Mouse (Mus musculus): ENCODE data around the gene Cd320.
"Not testable (repeated sequence)": the region's sequence is repeated elsewhere in the genome, so short reads cannot be mapped to it uniquely, and the experiment has no call there.

Cd320 gene

DNA sequence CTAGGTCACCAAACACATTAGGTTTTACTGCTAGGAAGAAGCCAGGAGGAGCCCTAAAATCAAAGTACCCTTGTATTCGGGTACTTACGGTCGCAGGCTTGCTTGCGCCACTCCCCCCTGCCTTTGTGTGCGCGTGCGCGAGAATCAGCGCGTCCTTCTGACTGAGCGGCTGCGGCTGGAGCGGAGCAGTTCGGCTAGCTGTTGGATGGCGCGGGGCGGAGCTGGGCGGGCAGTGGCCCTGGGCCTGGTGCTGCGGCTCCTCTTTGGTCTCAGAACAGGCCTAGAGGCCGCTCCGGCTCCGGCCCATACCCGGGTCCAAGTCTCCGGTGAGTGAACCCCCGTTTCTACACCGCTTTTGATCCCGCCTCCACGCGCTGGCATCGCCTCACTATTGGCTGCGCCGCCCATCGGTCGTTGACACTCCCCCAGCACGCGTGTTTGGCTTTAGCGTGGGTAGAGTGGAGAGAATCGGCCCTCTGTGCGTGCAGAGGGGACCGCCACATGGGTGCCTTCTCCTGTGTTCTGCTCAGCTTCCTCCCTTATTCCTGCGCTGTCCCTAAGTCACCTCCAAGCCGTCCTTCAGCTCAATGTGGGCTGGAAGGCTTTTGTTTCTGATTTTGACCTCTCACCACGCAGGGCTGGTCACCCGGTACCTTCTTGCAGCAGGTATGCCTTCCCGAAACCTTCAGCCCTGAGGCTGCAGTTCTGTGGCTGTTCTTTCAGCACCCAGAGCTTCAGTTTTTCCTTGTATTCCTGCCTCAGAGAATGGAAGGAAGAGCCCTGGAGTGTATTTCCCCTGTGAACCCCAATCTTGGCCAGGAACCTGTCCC is at the start of gene Cd320:
Gene Cd320 (plus strand): TSS at position 126 of the 830 bp plus-strand sequence.
- peak; percentile 95 for DNase-seq

DNA sequence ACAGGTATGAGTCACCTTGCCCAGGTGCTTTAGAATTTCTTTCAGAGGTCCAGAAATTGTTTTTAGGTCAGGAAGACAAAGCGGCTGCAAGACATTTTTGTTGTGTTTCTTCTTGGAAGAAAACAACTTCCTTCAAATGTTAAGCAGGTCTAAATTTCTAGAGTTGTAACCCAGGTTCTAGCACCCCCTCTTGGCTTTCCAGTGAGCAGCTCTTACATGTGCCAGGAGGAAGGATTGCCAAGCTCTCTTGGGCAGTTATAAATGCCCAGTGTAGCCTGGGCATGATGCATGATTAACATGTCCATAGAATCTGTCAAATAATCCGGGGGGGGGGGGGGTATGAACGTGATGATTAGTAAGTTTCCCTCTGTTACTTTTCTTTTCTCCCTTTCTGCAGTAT is 44.6 kb upstream of the Cd320 start:
- DNase-seq: peak; percentile 71

DNA sequence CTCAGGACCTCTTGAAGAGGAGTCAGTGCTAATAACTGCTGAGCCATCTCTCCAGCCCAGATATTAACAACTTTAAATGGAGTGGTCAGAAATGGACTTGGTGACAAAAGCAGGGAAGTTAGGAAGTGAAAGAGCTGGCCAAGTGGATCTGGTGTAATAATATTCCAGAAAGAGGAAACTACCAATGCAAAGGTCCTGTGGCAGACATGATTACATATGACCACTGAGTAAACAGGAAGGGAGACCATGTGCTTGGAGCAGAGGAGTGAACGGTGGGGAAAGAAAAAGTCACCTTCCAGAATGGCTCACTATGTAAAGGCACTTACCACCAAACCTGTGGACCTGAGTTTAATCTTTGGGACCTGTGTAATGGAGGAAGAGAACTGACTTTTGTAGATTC is 43.6 kb upstream of the Cd320 start:
- DNase-seq: no peak

DNA sequence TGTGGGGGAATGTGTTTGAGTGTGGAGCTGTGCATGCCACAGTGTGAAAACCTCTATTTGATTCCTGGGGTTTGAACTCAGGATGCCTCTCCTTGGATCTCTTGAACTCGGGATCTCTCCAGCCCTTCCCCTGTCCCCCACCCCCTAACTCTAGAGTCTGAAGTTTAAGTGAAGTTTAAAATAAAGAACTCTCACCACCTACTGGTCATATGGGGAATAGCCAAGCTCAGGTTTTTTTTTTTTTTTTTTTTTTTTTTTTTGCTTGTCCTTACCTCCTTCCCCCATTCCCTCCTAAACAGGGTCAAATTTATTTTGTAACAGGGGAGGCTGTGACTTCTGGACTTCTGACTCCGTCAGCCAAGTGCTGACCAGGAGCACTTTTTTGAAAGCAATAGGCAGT is 40.7 kb upstream of the Cd320 start:
- no peak for DNase-seq

DNA sequence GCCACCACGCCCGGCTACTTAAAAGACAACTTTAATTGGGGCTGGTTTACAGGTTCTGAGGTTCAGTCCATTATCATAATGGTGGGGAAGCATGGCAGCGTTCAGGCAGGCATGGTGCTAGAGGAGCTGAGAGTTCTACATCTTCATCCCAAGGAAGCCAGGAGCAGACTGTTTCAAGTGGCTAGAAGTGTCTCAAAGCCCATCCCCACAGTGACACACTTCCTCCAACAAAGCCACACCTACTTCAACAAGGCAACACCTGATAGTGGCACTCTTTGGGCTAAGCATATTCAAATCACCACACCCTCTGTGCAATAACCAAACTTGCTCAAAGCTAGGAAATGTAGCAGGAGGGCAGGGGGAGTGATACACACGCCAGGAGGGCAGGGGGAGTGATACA is 38.7 kb upstream of the Cd320 start:
- DNase-seq: peak; percentile 56

DNA sequence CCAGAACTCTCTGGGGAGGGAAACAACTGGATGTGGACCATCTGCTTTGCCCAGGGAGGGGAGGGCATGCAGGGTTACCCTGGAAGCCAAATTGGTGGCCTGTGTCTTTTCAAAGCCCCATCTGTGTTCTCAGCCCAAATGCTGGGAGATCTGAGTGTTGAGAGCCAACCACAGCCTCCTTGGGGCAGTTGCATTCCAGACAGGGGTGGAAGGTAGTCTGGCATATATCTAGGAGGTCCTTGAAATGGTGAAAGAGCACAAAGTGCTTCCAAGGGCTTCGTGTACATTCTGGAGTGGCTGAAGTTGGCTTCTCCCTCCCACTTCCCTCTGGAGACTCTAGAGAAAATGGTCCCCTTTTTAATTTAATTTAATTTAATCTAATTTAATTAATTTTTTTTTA is 38.1 kb upstream of the Cd320 start:
- peak; percentile 74 for DNase-seq

DNA sequence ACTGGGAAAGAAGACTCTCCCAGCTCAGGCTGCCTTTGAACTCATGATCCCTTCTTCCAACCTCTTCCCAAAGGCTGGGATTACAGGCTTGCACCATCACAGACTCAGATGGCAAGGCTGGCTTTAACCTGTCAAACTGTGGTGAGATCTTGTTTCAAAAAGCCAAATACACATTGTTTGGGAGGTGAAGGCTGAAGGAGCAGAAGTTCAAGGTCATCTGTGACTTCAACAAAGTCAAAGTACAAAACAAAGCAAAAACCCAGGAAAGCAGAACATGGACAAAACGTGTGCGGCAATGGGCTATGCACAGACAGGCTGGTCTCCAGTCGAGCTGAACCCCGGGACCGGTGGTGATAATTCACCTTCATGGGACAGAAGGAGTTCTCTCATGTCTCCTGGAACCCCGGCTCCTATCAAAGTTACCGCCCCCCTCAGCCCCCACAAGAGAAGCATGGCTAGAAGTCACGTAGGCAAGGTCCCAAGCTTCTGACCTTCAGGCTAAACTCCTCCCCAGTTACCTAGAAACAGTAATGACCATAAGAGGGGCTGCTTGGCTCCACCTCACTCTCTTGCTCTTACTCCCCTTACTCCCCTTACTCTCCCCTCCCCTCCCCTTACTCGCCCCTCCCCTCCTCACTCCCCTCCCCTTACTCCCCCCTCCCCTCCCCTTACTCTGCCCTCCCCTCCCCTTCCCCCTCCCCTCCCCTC is 35.6 kb upstream of the Cd320 start:
- no peak for DNase-seq

DNA sequence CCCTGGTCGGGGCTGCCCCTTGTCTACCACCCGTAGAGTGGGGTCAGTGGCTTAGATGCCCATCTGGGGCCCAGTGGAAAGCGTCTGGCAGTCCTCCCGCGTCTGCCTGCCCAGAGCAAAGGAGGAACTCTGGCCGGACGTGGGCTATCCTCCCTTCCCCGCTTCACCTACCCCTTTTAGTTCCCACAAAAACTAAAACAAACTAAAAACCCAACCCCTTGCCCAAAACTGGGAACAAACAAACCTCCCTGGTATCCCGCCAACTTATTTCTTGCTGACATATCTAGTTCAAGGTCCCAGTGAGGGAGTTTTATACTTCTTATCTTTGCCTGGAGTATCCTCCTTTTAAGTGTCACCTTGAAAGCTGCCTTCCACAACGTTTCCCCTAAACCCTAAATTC is 34.7 kb upstream of the Cd320 start:
- no peak for DNase-seq

DNA sequence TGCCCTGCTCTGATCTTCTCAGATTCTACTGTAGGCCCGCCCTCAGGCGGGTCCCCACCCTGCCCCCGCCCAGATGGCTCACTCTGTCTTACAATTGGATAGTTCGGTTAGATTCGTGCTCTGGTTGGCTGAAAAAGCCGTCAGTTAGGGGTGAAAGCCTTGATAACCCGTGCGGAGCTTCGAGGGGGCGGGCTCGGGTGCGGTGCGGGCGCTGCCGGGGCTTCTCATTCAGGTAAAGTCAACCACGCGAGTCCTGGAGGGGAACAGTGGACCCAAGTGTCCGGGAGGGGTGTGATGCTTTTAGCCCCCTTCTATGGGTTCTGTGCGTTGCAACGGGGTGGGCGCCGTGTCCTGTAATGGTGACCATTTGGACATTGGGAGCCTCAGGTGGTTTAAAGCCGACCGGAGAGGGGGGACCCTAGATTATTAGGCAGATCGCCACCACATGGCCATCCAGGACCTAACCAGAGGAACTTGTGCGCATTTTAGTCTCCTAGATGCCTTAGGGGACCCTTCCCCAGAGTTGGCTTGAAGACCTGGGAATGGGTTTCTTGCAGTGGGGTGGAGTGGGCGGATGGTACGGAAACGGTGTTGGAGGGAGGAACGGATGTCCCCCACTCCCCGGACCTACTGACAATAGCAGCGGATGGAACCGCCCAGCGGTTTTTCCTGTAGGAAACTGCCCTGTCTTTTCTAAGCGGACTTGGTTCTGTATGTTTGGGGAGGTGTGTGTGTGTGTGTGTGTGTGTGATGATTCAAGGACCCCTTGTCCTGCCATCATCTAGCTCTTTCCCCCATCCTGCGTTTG is 32.4 kb upstream of the Cd320 start, which contains the start of gene Kank3:
Gene Kank3 (plus strand): TSS at position 186 of the 808 bp plus-strand sequence.
- peak; percentile 98 for DNase-seq

DNA sequence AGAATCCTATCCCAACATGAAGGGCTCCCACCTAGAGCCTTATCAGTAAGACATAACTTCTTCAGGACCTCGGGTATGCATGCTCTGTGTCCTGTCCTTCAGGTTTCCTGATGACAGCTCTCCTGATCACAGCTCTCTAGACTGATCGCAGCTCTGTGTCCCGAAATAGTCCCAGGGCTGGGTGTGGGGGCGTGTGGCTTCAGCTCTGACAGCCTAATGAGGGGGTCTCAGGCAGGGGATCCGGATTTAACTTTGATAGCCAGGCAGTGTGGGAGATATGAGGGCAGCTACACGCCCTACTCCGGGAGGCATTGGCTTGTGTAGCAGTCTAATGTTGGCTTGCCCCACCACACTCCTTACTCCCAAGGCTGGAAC is 31.8 kb upstream of the Cd320 start:
- no peak for DNase-seq

DNA sequence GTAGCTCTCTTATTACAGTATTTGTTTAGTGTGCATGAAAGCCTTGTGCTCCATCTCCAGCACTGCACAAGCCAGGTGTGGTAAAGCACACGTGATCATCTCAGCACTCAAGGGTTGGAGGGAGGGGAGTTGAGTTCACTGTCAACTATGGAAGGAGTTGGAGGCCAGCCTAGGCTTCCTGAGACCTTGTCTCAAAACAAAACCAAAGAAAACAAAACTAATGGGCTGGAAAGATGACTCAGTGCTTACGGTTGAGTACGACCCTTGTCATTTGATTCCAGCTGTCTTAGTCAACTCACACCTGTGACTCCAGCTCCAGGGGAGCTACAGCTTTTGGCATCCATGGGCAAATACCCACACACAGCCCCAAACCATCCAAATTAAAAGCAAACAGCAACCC is 30.4 kb upstream of the Cd320 start:
- peak; percentile 80 for DNase-seq

DNA sequence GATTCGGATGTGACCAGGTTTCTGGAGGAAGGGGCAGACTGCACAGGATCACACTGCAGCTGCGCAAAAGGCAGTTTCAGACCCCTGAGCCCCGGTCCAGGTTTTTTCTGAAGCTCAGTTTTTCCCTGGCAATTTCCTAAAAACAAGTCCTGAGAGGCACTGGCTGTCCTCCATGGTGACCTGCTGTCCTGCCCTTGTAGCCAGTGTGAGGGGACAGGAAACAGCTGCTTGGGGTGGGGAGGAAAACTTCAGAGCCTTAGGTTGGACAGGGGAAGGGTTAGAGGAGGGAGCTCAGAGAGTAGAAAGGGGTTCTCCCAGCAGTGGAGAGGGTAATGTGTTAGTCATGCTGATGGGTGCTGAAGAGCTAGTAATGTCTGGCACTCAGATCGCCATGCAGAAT is 29.9 kb upstream of the Cd320 start:
- peak; percentile 88 for DNase-seq

DNA sequence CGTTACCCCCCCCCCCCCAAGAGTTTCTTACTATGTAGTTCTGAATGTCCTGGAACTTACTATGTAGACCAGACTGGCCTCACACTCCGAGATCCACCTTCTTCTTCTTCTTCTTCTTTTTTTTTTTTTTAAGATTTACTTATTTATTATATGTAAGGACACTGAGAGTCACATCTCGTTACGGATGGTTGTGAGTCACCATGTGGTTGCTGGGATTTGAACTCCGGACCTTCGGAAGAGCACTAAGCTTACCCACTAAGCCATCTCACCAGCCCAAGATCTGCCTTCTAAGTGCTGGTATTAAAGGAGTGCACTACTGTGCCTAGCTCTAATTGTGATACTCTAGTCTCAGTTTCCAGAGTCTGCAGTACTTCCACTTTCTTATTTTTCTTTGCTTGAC is 27.5 kb upstream of the Cd320 start:
- no peak for DNase-seq

DNA sequence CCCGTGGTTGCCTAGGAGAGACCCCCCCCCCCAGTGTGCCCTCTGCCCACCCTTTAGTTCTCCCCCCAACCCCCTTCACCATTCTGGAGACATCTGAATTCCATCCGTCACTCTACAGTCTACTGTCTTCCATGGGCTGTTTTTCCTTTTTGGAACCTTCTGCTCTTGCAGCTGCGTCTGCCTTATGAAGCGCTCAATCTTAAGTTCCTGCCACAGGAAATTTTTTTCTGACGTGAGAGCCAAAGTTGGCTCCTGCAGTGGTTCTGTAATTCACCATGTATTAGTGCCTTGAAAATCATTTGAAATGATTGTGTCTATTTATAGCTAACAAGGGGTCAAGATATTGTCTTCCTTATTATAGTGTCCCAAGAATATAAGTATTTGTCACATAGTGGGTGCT is 26.3 kb upstream of the Cd320 start:
- peak; percentile 43 for DNase-seq

DNA sequence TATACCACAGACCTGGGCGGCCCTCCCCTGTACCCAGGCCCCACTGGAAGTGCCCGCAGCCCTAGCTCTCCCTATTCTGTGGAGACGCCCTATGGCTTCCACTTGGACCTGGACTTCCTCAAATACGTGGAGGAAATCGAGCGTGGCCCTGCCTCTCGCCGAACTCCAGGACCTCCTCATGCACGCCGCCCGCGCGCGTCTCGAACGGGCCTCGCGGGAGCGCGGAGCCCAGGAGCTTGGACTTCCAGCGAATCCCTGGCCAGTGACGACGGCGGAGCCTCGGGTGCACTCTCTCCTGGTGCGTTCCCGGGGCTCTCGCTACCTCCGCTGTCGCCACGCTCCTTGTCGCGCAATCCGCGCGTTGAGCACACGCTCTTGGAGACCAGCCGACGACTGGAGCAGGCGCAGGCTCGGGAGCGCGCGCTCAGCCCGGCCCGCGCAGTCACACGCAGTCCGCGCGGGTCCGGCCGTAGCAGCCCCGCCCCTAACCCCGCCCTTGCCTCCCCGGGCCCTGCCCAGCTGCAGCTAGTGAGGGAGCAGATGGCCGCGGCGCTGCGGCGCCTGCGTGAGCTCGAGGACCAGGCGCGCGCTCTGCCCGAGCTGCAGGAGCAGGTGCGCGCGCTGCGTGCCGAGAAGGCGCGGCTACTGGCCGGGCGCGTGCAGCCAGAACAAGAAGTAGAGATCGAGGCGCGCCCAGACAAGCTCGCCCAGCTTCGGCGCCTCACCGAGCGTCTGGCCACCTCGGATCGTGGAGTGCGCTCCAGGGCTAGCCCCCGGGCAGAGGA is 25.5 kb upstream of the Cd320 start:
- peak; percentile 93 for DNase-seq

DNA sequence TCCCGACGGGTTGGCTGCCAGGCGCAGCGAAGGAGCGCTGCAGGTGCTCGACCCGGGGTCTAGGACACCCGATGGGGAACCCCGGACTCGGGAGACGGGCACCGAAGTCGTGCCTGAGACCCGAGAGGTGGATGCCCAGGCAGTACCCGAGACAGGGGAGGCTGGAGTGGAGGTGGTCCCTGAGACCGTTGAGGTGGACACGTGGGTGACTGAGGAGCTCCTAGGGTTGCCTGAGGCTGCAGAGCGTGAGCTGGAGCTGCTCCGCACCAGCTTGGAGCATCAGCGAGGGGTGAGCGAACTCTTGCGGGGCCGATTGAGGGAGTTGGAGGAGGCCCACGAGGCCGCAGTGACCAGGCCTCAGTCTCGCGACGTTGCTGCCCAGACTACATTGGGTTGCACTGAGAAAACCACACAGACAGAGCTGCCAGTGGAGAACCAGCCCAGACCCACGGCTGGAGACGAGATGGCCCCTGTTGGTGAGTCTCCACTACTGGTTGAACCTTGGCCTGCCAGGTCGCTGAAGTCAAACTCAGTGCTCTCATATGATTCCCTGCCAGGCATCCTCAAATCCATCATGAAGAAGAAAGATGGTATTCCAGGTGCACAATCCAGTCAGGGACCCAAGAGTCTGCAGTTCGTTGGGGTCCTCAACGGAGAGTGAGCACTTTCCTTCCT is 24.8 kb upstream of the Cd320 start:
- DNase-seq: no peak

DNA sequence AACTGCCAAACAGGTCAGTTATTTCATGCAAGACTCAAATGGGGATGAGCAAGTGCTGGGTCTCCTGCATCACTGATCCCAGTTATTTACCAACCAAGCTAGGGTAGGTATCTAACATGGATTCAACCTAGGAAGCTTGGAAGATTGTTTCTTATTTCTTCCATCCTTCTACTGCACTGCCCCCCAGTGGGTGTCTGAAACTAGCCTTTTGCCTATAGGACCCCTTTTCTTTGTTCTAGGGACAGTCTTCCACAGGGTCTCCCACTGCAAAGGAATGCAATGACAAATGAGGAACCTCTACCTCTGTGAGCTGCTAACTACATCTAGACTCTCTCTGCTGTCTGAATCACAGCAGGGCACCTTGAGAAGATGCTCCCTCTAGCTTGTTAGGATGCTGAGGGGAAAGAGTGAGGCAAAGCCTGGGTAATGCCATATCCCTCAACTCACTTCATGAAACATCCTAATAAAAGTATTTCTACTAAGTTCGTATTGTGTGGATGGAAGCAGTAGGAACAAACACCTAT is 20.4 kb upstream of the Cd320 start:
- DNase-seq: no peak

DNA sequence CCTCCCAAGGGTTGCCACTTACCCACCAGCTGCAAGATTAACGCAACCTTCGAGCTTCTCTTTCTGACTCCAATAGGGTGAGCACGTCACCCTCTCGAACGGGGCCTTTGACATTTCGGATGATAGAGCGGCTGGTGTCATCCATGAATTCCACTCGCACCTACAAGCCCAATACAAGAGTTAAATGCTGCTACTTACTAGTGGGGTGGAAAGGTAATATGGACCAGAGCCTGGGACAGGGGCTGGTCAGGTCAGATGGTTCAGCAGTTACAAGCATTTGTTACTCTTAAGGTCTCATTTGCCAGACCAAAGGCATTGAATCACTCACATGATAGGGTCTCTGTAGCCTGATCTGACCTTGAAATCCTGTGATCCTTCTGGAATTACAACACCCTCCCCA is 19.7 kb upstream of the Cd320 start:
- not testable (repeated sequence) for DNase-seq

DNA sequence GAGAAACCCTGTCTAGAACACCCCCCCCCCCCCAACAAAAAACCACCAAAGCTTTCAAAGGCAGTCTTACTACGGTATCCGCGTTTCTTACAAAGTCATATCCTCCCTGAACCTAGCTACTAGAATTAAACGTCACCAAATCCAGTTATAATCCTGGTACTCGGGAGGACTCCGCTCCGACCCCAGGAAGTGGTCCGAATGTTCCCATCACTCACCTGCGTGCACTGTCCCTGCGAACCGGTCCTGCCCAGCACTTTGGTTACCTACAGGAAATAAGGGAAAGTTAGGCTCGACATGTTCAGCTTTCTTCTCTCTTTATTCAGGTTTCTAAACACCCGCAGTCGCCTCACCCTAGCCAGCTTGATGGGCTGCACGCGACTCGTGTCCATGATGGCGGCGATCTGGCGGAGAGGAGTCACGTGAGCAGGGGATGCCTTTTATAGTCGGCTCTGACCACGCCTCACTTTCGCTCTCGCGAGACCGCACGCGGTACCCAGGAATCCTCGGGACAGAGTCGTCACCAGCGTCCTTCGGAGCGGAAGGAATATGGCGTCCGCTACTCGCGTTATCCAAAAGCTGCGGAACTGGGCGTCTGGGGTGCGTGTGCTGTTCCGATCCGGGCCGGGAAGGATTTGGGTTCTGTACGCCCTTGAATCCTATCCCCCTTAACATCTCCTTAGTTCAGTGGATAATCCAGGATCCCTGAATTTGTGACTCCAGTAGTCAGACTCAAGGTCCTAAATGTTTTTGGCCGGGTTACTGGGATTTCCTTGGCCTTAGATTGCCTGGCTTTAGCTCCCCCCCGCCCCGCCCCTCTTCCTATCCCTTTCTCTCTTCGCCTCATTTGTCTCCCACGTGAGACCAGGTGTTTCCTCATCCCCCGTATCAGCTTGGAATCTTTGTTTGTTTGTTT is 18.6 kb upstream of the Cd320 start, which contains the start of the genes Rps28 and Ndufa7:
Gene Rps28 (minus strand): TSS at position 479 of the 913 bp plus-strand sequence.
Gene Ndufa7 (plus strand): TSS at position 489 of the 913 bp plus-strand sequence.
- DNase-seq: peak; percentile 99

DNA sequence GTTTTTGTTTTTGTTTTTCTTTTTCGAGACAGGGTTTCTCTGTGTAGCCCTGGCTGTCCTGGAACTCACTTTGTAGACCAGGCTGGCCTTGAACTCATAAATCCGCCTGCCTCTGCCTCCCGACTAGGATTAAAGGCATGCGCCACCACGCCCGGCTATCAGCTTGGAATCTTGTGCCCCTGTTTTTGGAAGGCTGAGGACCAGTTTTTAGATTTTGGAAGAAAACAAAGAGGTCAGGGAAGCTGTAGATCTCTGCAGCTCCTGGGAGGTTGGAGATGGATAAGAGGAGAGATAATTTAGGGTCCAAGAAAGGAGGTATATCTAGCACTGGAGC is 17.9 kb upstream of the Cd320 start:
- DNase-seq: not testable (repeated sequence)

DNA sequence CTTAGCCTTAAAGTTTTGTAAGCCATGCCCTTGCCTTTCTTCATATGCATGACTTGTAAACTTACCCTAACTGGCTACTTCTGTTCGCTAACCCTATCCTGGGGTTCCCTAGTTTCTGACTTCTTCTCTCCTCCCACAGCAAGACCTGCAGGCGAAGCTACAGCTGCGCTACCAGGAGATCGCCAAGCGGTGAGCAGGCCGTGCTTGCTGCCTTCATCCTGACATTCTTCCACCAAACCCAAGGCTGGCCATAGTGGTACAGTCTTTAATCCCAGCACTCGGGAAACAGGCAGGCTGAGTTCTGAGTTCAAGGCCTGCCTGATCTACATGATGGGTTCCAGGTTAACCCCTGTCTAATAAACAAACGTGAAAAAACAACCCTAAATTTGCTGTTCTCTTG is 17.4 kb upstream of the Cd320 start:
- no peak for DNase-seq
